Mouse (Mus musculus) megakaryocyte, embryonic 14.5 days (primary cell): ENCODE measurements at regions not wholly inside any gene's neighbourhood (a gene's known extent, or its start where the extent isn't known, plus 50 kb on each side); places are given as distances from the start of the nearest gene placed in this dataset.

Source experiments
- H3K27me3 ChIP-seq: replicated peaks from 2 replicates; pipeline ENCODE3; 2012; ENCODE audit warnings: inconsistent platforms
- H3K36me3 ChIP-seq: replicated peaks from 2 replicates; pipeline ENCODE3; 2012; ENCODE audit warnings: low read length, inconsistent platforms, mixed read lengths
- H3K4me1 ChIP-seq: 2 replicates; pipeline ENCODE4 v1.6.1; 2012; ENCODE audit warnings: inconsistent platforms
- H3K4me3 ChIP-seq: replicated peaks from 2 replicates; pipeline ENCODE3; 2012; ENCODE audit warnings: moderate library complexity, mild to moderate bottlenecking, inconsistent platforms
- H3K9me3 ChIP-seq: 2 replicates; pipeline ENCODE4 v1.6.1; 2012; ENCODE audit warnings: inconsistent platforms
- FLI1 ChIP-seq: IDR thresholded peaks from 2 replicates; pipeline ENCODE4 v1.6.1; 2012; ENCODE audit warnings: low read length, inconsistent platforms, mixed read lengths
- GATA1 ChIP-seq: IDR thresholded peaks from 3 replicates; pipeline ENCODE4 v1.6.1; 2012; ENCODE audit warnings: mixed read lengths, low read length, inconsistent platforms, borderline replicate concordance

DNA sequence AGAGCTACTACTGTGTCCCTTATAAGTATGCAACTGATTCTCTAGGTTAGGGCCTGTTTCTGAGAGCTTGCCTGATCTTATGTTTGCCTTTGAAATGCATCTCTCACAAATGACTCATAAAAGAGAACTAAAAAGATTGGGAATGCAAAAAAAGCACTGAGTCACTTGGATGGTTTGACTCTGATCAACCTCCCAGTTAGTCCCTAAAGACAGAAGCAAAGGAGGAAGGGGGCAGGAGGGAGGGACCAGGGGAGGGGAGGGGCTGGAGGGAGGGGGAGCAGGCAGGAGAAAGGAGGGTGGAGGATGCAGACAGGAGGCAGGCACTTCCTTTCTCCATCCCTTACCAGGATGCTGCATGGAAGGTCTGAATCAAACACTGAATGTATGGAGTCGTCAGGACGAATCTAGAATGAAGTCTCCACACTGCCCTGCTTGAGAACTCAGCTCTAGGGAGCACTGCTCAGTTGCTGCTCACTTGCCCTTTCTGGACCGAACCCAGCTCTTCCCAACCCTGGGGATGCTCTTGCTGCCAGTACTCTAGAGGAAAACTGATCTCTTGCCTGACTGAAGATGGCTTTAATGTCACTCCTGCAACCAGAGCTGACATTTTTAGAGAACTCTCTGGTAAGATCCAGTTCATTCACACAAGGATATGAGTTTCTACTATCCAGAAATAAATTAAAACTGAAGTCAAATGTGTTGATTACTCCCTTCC lies 201.7 kb downstream of the Hlx start:
- H3K4me1 ChIP-seq: peaks cover under 1% of the 10 kb centered on the region
- H3K4me3 ChIP-seq: no peak overlapping the region
- H3K27me3 ChIP-seq: peaks cover 5% of the 10 kb centered on the region
- TF ChIP-seq GATA1 (no peak), FLI1 (no peak)
- H3K9me3 ChIP-seq: no peaks in the 10 kb centered on the region
- H3K36me3 ChIP-seq: no peaks in the 10 kb centered on the region

DNA sequence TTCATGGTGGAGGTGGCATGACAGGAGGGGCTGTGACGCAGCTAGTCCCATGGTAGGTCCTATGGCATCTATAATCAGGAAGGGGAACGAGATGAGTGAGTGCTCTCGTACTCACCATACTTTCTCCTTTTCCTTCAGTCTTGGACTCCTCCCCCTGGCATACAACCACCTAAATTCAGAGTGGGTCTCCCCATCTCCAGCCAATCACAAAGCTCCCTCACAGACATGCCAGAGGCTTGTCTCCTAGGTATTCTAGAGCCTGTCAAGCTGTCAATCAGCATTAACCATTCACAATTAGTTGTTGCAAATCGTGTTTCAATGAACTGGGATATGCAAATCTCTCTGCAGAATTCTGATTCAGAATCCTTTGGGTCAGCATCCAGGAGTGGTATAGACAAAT lies 206.7 kb downstream of the Hlx start:
- Histone ChIP-seq H3K27me3 (peaks cover 3% of the 10 kb centered on the region), H3K36me3 (no peaks in the 10 kb centered on the region), H3K9me3 (peaks cover 9% of the 10 kb centered on the region; the same call in 1 of the 2 replicates), H3K4me3 (no peak overlapping the region), H3K4me1 (no peaks in the 10 kb centered on the region)
- TF ChIP-seq GATA1: no peak
- no peak for TF ChIP-seq FLI1

DNA sequence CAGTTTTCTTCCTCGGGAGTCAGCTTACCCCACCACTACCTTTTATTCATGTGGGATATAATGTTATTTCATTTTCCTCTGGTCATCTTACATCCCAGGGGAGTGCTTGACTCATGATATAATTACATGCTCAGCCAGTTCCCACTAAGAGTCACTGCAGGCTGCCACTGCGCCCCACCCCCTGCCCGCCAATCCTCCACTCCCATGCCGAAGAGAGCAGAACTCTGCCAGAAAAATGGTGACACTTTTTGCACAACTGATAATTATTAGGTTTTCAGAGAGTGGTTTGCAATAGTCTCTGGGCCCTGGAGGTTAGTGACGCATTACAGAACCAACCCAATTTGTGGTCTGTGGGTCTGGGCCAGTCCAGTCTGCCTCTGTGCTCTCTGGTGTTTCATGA lies 212.9 kb downstream of the Hlx start:
- peaks cover 9% of the 10 kb centered on the region; the same call in 1 of the 2 replicates for H3K9me3 ChIP-seq
- H3K4me1 ChIP-seq: no peaks in the 10 kb centered on the region
- H3K27me3 ChIP-seq: peaks cover 5% of the 10 kb centered on the region
- no peak overlapping the region for H3K4me3 ChIP-seq
- H3K36me3 ChIP-seq: no peaks in the 10 kb centered on the region
- TF ChIP-seq GATA1 (no peak), FLI1 (no peak)

DNA sequence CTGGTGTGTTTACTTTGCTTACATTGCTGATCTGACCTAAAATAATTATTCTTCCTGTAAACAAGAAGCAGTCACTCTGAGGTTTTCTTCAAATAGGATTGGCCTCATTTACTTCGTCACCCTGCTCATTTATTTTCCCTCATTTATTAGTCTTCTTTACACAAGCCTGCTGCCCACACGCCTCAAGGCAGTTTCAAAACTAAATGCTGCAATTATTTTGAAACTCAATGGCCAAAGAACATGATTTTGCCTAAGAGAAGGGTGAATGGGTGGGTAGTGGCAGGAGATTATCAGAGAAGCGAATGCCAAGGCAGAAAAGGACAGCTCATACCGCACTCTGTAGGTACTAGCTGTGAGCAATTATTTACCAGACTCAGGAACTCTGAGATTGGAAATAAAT lies 227.8 kb downstream of the Hlx start:
- Histone ChIP-seq H3K4me3 (no peak overlapping the region), H3K36me3 (no peaks in the 10 kb centered on the region), H3K27me3 (no peaks in the 10 kb centered on the region), H3K4me1 (no peaks in the 10 kb centered on the region), H3K9me3 (peaks cover 17% of the 10 kb centered on the region)
- no peak for TF ChIP-seq FLI1
- no peak for TF ChIP-seq GATA1

GRCm38 (mm10) chr1:184503827-184504355 lies 228.5 kb downstream of the Hlx start:
- no peaks in the 10 kb centered on the region for H3K27me3 ChIP-seq
- H3K4me3 ChIP-seq: no peak overlapping the region
- TF ChIP-seq FLI1 (no peak), GATA1 (no peak)
- H3K36me3 ChIP-seq: no peaks in the 10 kb centered on the region
- H3K9me3 ChIP-seq: peaks cover 22% of the 10 kb centered on the region
- no peaks in the 10 kb centered on the region for H3K4me1 ChIP-seq

DNA sequence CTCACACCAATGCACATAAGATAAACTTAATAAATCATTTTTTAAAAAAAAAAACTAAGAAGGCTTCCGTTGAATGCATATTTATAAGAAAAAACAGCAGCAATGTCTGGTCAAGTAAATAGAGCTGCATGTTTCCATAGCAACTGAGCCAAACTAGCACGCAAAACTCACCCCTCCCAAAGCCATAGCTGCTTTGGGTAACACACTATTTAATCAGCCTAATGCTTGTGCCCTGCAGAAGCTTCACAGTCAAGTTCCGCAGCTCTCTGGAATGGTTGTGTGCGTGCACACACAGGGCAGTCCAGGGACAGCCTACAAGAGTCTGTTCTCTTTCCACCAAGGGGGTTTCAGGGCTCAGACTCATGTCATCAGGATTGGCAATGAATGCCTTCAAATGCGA lies 231.7 kb downstream of the Hlx start:
- Histone ChIP-seq H3K4me3 (no peak overlapping the region), H3K9me3 (peaks cover 18% of the 10 kb centered on the region), H3K27me3 (no peaks in the 10 kb centered on the region), H3K4me1 (peaks cover 15% of the 10 kb centered on the region), H3K36me3 (no peaks in the 10 kb centered on the region)
- no peak for TF ChIP-seq FLI1
- no peak for TF ChIP-seq GATA1

DNA sequence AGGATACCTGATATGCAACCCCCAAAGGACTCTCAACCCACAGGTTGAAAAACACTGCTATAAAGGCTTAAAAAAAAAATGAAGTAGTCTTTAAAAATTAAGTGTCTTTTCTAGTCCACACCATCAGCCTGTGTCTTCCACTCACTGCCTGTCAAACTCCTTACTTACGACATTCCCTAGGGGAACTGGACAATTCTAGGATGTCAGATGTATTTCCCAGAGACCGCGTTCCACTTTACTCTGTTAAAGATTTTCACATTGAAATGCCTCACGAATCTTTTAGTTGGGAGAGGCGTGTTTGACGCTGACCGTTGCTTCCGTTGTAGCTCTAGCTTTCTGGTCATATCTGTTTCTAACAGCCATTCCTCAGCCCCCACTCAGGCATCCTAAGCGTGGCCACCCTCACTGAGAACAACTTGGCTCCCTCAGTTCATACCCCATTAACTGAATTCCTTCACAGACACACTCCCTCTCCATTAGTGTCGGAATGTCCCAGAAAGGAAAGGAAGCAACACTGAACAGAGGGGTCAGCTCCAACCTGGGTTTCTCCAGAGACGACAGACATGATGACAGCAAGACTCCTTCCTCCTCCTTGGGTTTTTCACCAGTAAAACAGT lies 233.4 kb downstream of the Hlx start:
- Histone ChIP-seq H3K9me3 (peaks cover 16% of the 10 kb centered on the region), H3K36me3 (no peaks in the 10 kb centered on the region), H3K4me3 (no peak overlapping the region), H3K27me3 (no peaks in the 10 kb centered on the region), H3K4me1 (peaks cover 15% of the 10 kb centered on the region)
- TF ChIP-seq FLI1 (no peak), GATA1 (no peak)

GRCm38 (mm10) chr1:184497007-184497406 lies 235.4 kb downstream of the Hlx start:
- peaks cover 15% of the 10 kb centered on the region for H3K4me1 ChIP-seq
- H3K27me3 ChIP-seq: no peaks in the 10 kb centered on the region
- H3K4me3 ChIP-seq: no peak overlapping the region
- no peak for TF ChIP-seq GATA1
- peaks cover 12% of the 10 kb centered on the region for H3K9me3 ChIP-seq
- no peaks in the 10 kb centered on the region for H3K36me3 ChIP-seq

GRCm38 (mm10) chr1:184493811-184494210 lies 238.6 kb downstream of the Hlx start:
- no peaks in the 10 kb centered on the region for H3K36me3 ChIP-seq
- H3K4me3 ChIP-seq: no peak overlapping the region
- peaks cover 15% of the 10 kb centered on the region for H3K4me1 ChIP-seq
- H3K27me3 ChIP-seq: no peaks in the 10 kb centered on the region
- peaks cover 8% of the 10 kb centered on the region for H3K9me3 ChIP-seq
- TF ChIP-seq FLI1: no peak

DNA sequence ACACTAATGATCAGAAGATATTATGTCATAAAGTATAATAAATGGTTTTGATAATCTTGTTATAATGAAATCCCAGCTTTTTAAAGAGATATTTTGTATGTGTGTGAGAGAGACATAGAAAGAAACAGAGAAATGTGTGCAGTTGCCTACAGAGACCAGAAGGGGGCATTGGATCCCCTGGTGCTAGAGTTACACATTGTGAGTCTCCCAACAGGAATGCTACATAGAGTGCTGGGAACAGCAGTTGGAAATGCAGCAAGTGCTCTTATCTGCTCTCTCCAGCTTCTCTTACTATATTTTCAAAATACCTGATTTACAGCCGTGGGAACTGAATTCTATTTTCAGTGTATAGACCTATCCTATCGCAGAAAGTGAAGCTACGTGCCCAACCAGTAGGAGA lies 240.3 kb downstream of the Hlx start:
- no peak for TF ChIP-seq GATA1
- no peak for TF ChIP-seq FLI1
- H3K36me3 ChIP-seq: no peaks in the 10 kb centered on the region
- H3K4me1 ChIP-seq: peaks cover 4% of the 10 kb centered on the region
- H3K27me3 ChIP-seq: no peaks in the 10 kb centered on the region
- peaks cover 3% of the 10 kb centered on the region; the same call in 1 of the 2 replicates for H3K9me3 ChIP-seq
- no peak overlapping the region for H3K4me3 ChIP-seq
